Mouse (Mus musculus): Measurements from ENCODE around the gene C5ar1. TPM values are rescaled to one million over a fixed set of nuclear protein-coding genes. Genes with fewer than 3 reads are reported as not detected.

C5ar1 gene
- polyA plus RNA-seq, 1 experiment: not detected

DNA sequence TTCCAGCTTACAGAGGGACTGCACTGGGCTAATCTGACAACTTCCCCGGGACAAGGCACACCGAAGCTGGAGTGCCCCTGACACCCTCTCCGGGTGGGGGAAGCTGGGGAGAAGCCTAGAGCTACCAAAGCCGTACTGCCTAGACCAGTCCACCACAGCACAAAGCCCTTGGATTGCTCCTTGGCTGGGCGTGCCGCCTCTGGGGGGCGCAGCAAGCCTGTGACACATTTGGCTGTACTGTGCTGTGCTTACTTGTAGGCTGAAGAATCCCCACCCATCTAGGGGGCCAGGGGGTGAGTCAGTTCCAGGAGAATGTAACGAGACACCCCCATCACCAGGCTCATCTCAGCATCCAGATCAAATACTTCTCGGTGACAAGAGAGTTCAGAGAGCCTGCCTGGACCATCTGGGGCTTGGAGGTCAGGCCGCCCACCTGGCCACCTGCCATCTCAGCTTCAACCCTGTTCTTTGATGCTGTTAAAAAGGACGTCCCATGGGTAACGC lies 48.4 kb downstream of the C5ar1 start:
- Histone ChIP-seq H3K9me3 (ENCODE audit: control insufficient read depth, low read length) (no peaks in the 10 kb centered on the region), H3K4me1 (ENCODE audit: control insufficient read depth) (no peaks in the 10 kb centered on the region), H3K27me3 (ENCODE audit: control insufficient read depth) (no peaks in the 10 kb centered on the region), H3K36me3 (ENCODE audit: control insufficient read depth) (peaks cover 38% of the 10 kb centered on the region), H3K4me3 (replicated peaks) (no peak overlapping the region)
- TF ChIP-seq TAL1 (IDR thresholded peaks at IDR 0.05; ENCODE audit: low read length) (no peak), GATA1 (IDR thresholded peaks at IDR 0.05; ENCODE audit: low read length) (no peak)

DNA sequence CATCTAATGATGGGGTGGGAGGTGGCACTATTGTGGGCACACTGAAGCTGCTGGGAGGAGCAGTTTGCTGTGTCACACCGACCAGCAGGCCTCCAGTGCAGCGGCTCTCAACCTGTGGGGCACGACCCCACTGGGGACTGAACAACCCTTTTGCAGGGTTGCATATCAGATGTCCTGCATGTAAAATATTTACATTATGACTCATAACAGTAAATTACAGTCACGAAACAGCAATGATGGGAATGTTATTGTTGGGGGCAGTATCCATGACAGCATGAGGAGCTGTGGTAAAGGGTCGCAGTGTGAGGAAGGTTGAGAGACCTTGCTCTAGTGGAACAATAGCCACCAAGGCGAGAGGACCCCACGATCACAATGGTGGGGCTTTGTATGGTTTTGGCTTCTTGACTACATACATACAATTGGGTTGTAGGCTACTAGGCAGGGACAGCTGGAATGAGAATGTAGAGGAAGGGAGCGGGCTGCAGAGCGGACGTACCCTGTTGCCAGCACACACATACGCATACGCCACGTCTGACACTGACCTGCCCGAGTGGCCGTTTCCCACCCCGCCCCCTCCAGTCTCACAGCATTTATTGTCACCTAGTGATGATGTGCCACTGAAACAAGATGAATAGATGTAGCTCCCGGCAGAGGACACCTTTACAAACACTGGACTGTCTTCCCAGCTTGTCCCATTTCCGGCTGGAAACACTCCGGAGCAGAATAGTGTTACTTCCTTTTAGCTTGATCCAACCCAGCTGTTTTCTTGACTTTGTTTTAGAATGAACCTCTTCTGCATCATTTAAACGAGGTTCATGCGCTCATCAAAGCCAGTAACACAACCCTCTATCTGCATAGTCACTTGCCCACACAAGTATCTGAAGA lies 50.3 kb downstream of the C5ar1 start:
- H3K9me3 ChIP-seq (ENCODE audit: control insufficient read depth, low read length): no peaks in the 10 kb centered on the region
- TF ChIP-seq TAL1 (IDR thresholded peaks at IDR 0.05; ENCODE audit: low read length): no peak
- no peak for TF ChIP-seq GATA1 (IDR thresholded peaks at IDR 0.05; ENCODE audit: low read length)
- peaks cover 25% of the 10 kb centered on the region for H3K36me3 ChIP-seq (ENCODE audit: control insufficient read depth)

DNA sequence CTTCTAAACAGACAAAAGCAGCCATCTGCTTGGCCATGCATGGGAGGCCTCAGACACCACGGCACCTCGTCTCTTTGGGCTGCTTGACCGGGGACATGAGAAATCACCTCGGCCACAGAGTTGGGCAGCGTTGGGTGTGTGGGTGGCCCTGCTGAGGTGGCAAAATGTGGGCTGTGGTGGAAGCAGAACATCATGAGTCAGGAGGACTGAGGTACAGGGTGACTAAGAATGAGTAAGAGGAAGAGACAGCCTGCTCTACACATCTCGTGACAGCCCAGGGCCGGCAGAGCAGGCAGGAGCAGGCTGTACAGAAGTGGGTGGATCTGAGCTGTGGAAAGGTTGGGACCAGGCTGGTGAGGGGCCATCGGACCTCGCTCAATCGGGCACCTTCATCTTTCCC lies 51.8 kb downstream of the C5ar1 start:
- Histone ChIP-seq H3K4me3 (replicated peaks) (no peak overlapping the region), H3K27me3 (ENCODE audit: control insufficient read depth) (no peaks in the 10 kb centered on the region), H3K36me3 (ENCODE audit: control insufficient read depth) (peaks cover 30% of the 10 kb centered on the region), H3K9me3 (ENCODE audit: control insufficient read depth, low read length) (no peaks in the 10 kb centered on the region), H3K4me1 (ENCODE audit: control insufficient read depth) (no peaks in the 10 kb centered on the region)
- TF ChIP-seq GATA1 (IDR thresholded peaks at IDR 0.05; ENCODE audit: low read length) (no peak), TAL1 (IDR thresholded peaks at IDR 0.05; ENCODE audit: low read length) (no peak)

More for the DNA sequence above, 50.3 kb downstream of the C5ar1 start:
- Histone ChIP-seq H3K4me1 (ENCODE audit: control insufficient read depth) (no peaks in the 10 kb centered on the region), H3K4me3 (replicated peaks) (no peak overlapping the region), H3K27me3 (ENCODE audit: control insufficient read depth) (no peaks in the 10 kb centered on the region)

DNA sequence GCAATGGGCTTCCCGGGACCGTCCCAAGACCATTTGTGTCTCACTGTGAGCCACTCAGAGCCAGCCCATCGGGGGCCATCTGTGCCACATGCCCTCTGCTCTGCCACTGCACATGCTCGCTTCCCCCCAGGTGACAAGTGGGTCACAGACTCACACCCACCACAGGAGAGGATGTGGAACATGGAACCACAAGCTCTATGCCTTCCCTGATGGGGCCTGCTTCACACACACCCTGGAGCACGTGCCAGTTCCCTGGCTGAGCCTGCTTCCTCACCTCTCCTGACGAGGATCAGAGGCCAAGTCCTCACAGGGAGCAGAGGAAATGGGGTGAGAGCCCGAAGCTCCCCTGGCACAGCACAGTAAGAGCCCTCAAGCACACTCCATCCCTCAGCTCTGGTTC lies 52.3 kb downstream of the C5ar1 start:
- Histone ChIP-seq H3K4me3 (replicated peaks) (no peak overlapping the region), H3K36me3 (ENCODE audit: control insufficient read depth) (peaks cover 31% of the 10 kb centered on the region), H3K4me1 (ENCODE audit: control insufficient read depth) (no peaks in the 10 kb centered on the region), H3K9me3 (ENCODE audit: control insufficient read depth, low read length) (no peaks in the 10 kb centered on the region), H3K27me3 (ENCODE audit: control insufficient read depth) (no peaks in the 10 kb centered on the region)
- no peak for TF ChIP-seq GATA1 (IDR thresholded peaks at IDR 0.05; ENCODE audit: low read length)
- TF ChIP-seq TAL1 (IDR thresholded peaks at IDR 0.05; ENCODE audit: low read length): no peak

DNA sequence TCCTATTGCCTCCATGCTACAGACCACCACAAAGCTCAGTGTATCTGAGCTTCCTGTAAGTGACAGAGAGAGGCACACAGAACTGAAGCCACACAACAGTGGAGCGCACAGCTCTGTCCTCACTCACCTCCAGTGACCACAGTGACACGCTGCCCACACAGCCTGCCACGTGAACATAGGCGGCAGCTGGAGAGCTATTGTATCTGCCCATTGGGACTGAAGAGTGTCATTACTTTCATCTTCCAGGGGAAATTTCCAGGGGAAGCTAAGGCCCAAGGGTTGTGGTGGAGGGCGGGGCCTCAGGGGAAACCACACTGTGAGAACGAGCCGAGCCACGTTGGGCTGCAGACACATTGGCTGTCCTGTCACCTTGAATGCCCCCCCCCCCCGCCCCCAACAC lies 54.5 kb downstream of the C5ar1 start:
- Histone ChIP-seq H3K4me3 (replicated peaks) (no peak overlapping the region), H3K36me3 (ENCODE audit: control insufficient read depth) (peaks cover 34% of the 10 kb centered on the region), H3K9me3 (ENCODE audit: control insufficient read depth, low read length) (no peaks in the 10 kb centered on the region), H3K4me1 (ENCODE audit: control insufficient read depth) (no peaks in the 10 kb centered on the region), H3K27me3 (ENCODE audit: control insufficient read depth) (no peaks in the 10 kb centered on the region)
- TF ChIP-seq TAL1 (IDR thresholded peaks at IDR 0.05; ENCODE audit: low read length) (no peak), GATA1 (IDR thresholded peaks at IDR 0.05; ENCODE audit: low read length) (no peak)

DNA sequence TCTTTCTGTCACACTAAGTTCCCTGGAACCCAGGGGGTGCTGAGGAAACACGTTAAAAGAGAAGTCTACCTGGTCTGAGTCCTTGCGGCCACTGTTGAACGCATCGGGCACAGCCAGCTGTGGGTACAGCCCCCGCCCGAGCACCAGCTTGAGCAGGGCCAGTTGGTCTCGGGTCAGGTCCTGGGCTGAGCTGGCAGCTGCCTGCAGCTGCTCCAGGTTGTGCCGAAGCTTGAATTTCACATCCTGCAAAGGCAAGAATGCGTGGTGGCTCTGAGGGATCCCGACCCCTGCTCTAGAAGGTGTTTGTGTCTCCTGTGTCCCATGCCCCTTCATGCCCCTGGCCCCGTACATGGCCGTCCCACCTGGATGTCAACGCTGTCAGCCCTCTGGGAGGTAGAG lies 55.8 kb downstream of the C5ar1 start:
- no peaks in the 10 kb centered on the region for H3K27me3 ChIP-seq (ENCODE audit: control insufficient read depth)
- H3K4me1 ChIP-seq (ENCODE audit: control insufficient read depth): no peaks in the 10 kb centered on the region
- no peak overlapping the region for H3K4me3 ChIP-seq (replicated peaks)
- no peak for TF ChIP-seq TAL1 (IDR thresholded peaks at IDR 0.05; ENCODE audit: low read length)
- no peak for TF ChIP-seq GATA1 (IDR thresholded peaks at IDR 0.05; ENCODE audit: low read length)
- peaks cover 35% of the 10 kb centered on the region for H3K36me3 ChIP-seq (ENCODE audit: control insufficient read depth)
- H3K9me3 ChIP-seq (ENCODE audit: control insufficient read depth, low read length): no peaks in the 10 kb centered on the region

DNA sequence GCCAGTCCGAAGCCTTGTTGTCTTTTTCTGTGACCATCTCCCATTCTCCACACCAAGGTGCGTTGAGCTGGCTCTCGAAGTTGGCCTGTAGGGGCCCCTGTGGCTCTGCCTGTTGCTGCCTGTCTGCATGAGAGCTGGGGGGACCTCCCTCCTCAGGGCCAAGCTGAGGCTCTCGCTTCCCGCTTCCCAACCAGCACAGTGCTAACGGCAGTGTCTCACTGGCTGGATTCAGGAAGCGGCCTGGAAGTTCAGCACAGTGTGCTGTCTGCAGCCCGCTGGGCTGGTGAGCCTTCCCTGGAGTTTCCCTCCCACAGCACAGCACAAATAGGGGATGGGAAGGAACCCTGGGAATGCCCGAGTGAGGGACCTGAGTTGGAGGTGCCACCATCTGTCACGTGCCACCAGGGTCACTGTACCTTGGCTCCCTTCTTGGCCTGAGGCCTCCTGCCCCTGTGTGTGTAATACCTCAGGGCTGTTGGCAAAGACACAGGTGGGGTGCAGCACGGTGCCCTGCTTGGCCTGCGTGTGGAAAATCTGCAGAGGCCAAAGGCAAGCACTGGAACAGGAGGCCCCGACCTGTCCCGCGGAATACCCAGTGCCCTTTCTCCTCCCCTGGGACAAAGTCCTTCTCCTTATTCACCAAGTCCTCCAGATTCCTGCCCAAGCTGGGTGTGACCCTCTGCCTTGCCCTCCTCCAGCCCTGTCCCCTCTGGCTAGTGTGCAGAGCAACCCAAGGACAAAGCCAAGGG lies 56.4 kb downstream of the C5ar1 start:
- Histone ChIP-seq H3K4me1 (ENCODE audit: control insufficient read depth) (no peaks in the 10 kb centered on the region), H3K36me3 (ENCODE audit: control insufficient read depth) (peaks cover 36% of the 10 kb centered on the region), H3K4me3 (replicated peaks) (no peak overlapping the region), H3K27me3 (ENCODE audit: control insufficient read depth) (no peaks in the 10 kb centered on the region), H3K9me3 (ENCODE audit: control insufficient read depth, low read length) (no peaks in the 10 kb centered on the region)
- TF ChIP-seq GATA1 (IDR thresholded peaks at IDR 0.05; ENCODE audit: low read length) (no peak), TAL1 (IDR thresholded peaks at IDR 0.05; ENCODE audit: low read length) (no peak)

DNA sequence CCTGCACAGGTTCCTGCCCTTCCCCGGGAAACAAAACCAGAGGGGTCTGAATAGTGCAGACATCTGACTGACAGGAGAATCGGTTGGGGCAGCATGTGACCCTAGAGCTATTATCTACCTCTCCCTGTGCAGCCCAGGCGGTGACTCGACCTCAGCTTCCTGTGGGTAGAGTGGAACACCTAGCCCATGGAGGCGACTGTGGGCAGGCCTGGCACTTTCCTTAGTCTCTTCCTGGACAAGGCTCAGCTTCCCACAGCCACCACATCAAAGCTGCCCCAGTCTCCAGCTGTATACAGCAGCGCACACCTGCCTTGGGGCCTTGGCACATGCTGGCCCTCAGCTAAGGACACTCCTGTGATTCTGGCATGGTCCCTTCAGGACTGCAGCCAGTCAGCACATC lies 58.2 kb downstream of the C5ar1 start:
- no peaks in the 10 kb centered on the region for H3K27me3 ChIP-seq (ENCODE audit: control insufficient read depth)
- H3K9me3 ChIP-seq (ENCODE audit: control insufficient read depth, low read length): no peaks in the 10 kb centered on the region
- no peak for TF ChIP-seq TAL1 (IDR thresholded peaks at IDR 0.05; ENCODE audit: low read length)
- no peak for TF ChIP-seq GATA1 (IDR thresholded peaks at IDR 0.05; ENCODE audit: low read length)
- H3K36me3 ChIP-seq (ENCODE audit: control insufficient read depth): peaks cover 39% of the 10 kb centered on the region
- no peak overlapping the region for H3K4me3 ChIP-seq (replicated peaks)
- H3K4me1 ChIP-seq (ENCODE audit: control insufficient read depth): no peaks in the 10 kb centered on the region

DNA sequence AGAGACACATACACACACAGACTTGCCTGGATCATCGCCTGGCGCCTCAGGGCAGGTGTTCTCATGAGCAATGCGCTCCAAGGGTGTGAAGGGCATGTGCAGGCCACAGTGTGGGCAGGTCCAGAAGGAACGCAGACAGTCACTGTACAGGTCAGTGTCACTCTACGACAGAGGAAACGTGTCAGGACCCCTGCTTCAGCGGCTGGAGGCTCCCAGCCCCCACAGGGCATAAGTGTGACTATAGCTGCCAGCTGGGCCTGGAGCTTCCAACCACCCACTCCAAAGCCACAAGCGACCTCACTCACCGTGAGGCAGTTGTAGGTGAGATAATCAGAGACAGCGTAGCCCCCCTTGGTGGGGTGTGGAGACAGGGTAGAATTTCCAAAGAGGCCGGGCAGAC lies 60.8 kb downstream of the C5ar1 start:
- no peaks in the 10 kb centered on the region for H3K4me1 ChIP-seq (ENCODE audit: control insufficient read depth)
- no peak for TF ChIP-seq GATA1 (IDR thresholded peaks at IDR 0.05; ENCODE audit: low read length)
- TF ChIP-seq TAL1 (IDR thresholded peaks at IDR 0.05; ENCODE audit: low read length): no peak
- H3K27me3 ChIP-seq (ENCODE audit: control insufficient read depth): no peaks in the 10 kb centered on the region
- peaks cover 3% of the 10 kb centered on the region; the same call in 1 of the 2 replicates for H3K9me3 ChIP-seq (ENCODE audit: control insufficient read depth, low read length)
- H3K36me3 ChIP-seq (ENCODE audit: control insufficient read depth): peaks cover 30% of the 10 kb centered on the region
- H3K4me3 ChIP-seq (replicated peaks): no peak overlapping the region

All from erythroblast, embryonic 14.5 days (primary cell).